Mouse (Mus musculus) gastrocnemius, postnatal 36 days (tissue): ENCODE measurements around the gene Pdpk1. TPM values are rescaled to one million over a fixed set of nuclear protein-coding genes. Genes with fewer than 3 reads are reported as not detected.

Experiments used
- DNase-seq, 2 experiments: peaks; one replicate each; pipeline ENCODE4 v3.0.0; 2022
- intact Hi-C: fragments of 180-260 bp; cut with DNase I; formaldehyde crosslinking; loops from one replicate; pipeline ENCODE4 v1.15.1; 2025
- total RNA-seq, 2 experiments: library from RNA; stranded (reverse); gene quantifications; 2 replicates each; pipeline ENCODE4 v1.2.3; 2021

Pdpk1 gene
- total RNA-seq, 2 experiments from 2014 or later: 35.5 to 39.9 TPM

GRCm38 (mm10) chr17:24049008-24049407, 101.7 kb downstream of the Pdpk1 start:
- intact Hi-C loops: no loop called here

GRCm38 (mm10) chr17:24048053-24048452, 102.7 kb downstream of the Pdpk1 start:
- intact Hi-C loops: no loop called here

More at GRCm38 (mm10) chr17:24049008-24049407, 101.7 kb downstream of the Pdpk1 start:
- no peak for DNase-seq

GRCm38 (mm10) chr17:24046026-24046425, 104.7 kb downstream of the Pdpk1 start:
- intact Hi-C loops: no loop called here
- no peak for DNase-seq

More at GRCm38 (mm10) chr17:24048053-24048452, 102.7 kb downstream of the Pdpk1 start:
- no peak for DNase-seq

GRCm38 (mm10) chr17:24045608-24046007, 105.1 kb downstream of the Pdpk1 start:
- no peak for DNase-seq
- intact Hi-C loops: no loop called here

- intact Hi-C loops: no loop called here
- no peak for DNase-seq
These were observed 106.2 kb downstream of the Pdpk1 start for GRCm38 (mm10) chr17:24044482-24044881.

- no peak for DNase-seq
- intact Hi-C loops: no loop called here
These were observed 112.9 kb downstream of the Pdpk1 start, which contains the start of gene Prss27 for GRCm38 (mm10) chr17:24037844-24038243. Gene Prss27, plus strand, starts transcription at chr17:24038144.

- intact Hi-C loops: no loop called here
- no peak for DNase-seq
These were observed 113.4 kb downstream of the Pdpk1 start for GRCm38 (mm10) chr17:24037360-24037759.

GRCm38 (mm10) chr17:24036954-24037353, 113.8 kb downstream of the Pdpk1 start:
- intact Hi-C loops: no loop called here
- DNase-seq: no peak

GRCm38 (mm10) chr17:24035087-24035486, 115.6 kb downstream of the Pdpk1 start:
- no peak for DNase-seq
- intact Hi-C loops: no loop called here

- intact Hi-C loops: no loop called here
- DNase-seq: no peak
These were observed 120.2 kb downstream of the Pdpk1 start for GRCm38 (mm10) chr17:24030551-24030950.

GRCm38 (mm10) chr17:24029477-24029876, 121.2 kb downstream of the Pdpk1 start:
- intact Hi-C loops: no loop called here
- no peak for DNase-seq

Other genes starting within 250 kb of the Pdpk1 start
- gene Dcpp3, start 233.5 kb downstream of the Pdpk1 start, total RNA-seq: not detected
- not detected for gene Sbp, start 209.3 kb downstream of the Pdpk1 start, total RNA-seq
- gene Sbpl, start 195.7 kb downstream of the Pdpk1 start, total RNA-seq: not detected
- not detected for gene Prss30, start 170.4 kb downstream of the Pdpk1 start, total RNA-seq
- not detected for gene Prss22, start 152.8 kb downstream of the Pdpk1 start, total RNA-seq
- not detected for gene Prss27, start 112.8 kb downstream of the Pdpk1 start, total RNA-seq
- 1 to 10 TPM; 7.6 to 8.8 TPM for gene Kctd5, start 77.4 kb downstream of the Pdpk1 start, total RNA-seq
- 10 to 100 TPM in 1 of 2 experiments, 1 to 10 TPM in 1; 8.4 to 10.4 TPM for gene Amdhd2, start 12.8 kb upstream of the Pdpk1 start, total RNA-seq
- 100 to 1,000 TPM; 142 to 153 TPM for gene Atp6v0c, start 18.8 kb upstream of the Pdpk1 start, total RNA-seq
- gene Tbc1d24, start 54.6 kb upstream of the Pdpk1 start, total RNA-seq: 1 to 10 TPM; 2.9 to 4.4 TPM
- under 1 TPM; 0.33 to 0.35 TPM for gene Ntn3, start 58.6 kb upstream of the Pdpk1 start, total RNA-seq
- gene Tedc2, start 69.9 kb upstream of the Pdpk1 start, total RNA-seq: 1 to 10 TPM in 1 of 2 experiments, under 1 TPM in 1; 0.96 to 1.1 TPM
- 1 to 10 TPM in 1 of 2 experiments, under 1 TPM in 1; 0.91 to 1.1 TPM for gene Ccnf, start 100.6 kb upstream of the Pdpk1 start, total RNA-seq
- not detected for gene Abca17, start 200.1 kb upstream of the Pdpk1 start, total RNA-seq
- 1 to 10 TPM; 6.5 to 7.4 TPM for gene Abca3, start 201.0 kb upstream of the Pdpk1 start, total RNA-seq